Comparison of ENCODE assay signal across 13 mouse cellular contexts in the genomic region with DNA sequence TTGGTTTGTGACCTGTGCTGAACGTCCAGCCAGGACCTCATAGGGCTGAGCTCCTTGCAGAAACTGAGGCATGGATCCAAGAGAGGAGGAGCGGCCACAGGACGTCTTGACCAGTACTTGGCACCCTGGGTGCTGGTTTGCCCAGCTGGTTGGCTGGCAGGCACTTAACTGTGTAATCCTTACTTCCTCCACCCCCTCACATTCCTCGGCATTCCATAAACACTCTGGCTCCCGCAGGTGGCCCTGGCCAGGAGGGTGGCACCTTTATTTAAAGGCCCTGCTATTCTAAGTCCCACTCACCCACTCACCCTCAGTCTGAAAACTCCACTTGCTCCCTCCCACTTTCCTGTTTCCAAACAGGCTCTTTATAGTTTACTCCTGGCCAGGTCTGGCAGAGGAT. TPM values are rescaled to one million over a fixed set of nuclear protein-coding genes. Genes with fewer than 3 reads are reported as not detected.
DNase-seq lines count a peak whose midpoint lies in the region; ATAC-seq and TF ChIP-seq lines count a peak whose summit lies in the region.
"Had no signal": no experiment of that assay in that cellular context is flagged by ENCODE, and none has a peak within 500 bp of the region (broad histone marks: within the 10 kb centered on the region; RNA-seq: fewer than 3 reads in every experiment).

No protein-coding gene starts in this region.

- H3K4me1 ChIP-seq in limb, embryonic 10.5 days, result peaks cover 3% of the 10 kb centered on the region; the same call in 1 of the 2 replicates

- H3K36me3 ChIP-seq in limb, embryonic 10.5 days, result no peaks in the 10 kb centered on the region

- H3K27ac ChIP-seq in gastrocnemius, adult 2 months, result peak overlapping the region; percentile 53
- no peak overlapping the region for H3K27ac ChIP-seq in limb, embryonic 10.5 days
- H3K27ac ChIP-seq: hindbrain, embryonic 14.5 days; macrophage had no signal

- no peaks in the 10 kb centered on the region for H3K9me3 ChIP-seq in limb, embryonic 10.5 days (replicated peaks)

- intact Hi-C loops in gastrocnemius, adult 2 months (cut with DNase I), result no loop called here

- no peak for TF ChIP-seq CTCF in gastrocnemius, adult 2 months (IDR thresholded peaks at IDR 0.05)
- no peak for TF ChIP-seq CTCF in Patski (IDR thresholded peaks at IDR 0.05)

- peak; percentile 70 for DNase-seq in gastrocnemius, adult 2 months
- DNase-seq in gastrocnemius, postnatal 4 days (ENCODE audit: low spot score in 2 of 2), result no peak
- DNase-seq in Patski (ENCODE audit: low read depth, low spot score), result no peak
- DNase-seq in kidney, postnatal 10 days, result peak; percentile 57
- peak; percentile 90 for DNase-seq in lung, postnatal 25 days (ENCODE audit: low spot score)
- DNase-seq in spleen, postnatal 36 days (ENCODE audit: low spot score in 2 of 2), result no peak
- no peak for DNase-seq in layer of hippocampus, adult 9-11 months
- DNase-seq in limb, embryonic 10.5 days (ENCODE audit: low spot score), result no peak
- DNase-seq: retina, postnatal 1 day had no signal

- no peak overlapping the region for H3K4me3 ChIP-seq in gastrocnemius, adult 2 months
- H3K4me3 ChIP-seq in limb, embryonic 10.5 days, result no peak overlapping the region

- no peaks in the 10 kb centered on the region for H3K27me3 ChIP-seq in Patski
- H3K27me3 ChIP-seq in limb, embryonic 10.5 days (ENCODE audit: low read depth, poor library complexity, severe bottlenecking), result no peaks in the 10 kb centered on the region

- CTCF ChIA-PET in Patski (lab: Charles Lee), result interaction anchor here (1.0 to 1.7 kb wide), 3 partner anchors 11 to 66 kb away, joined by 4 to 5 read pairs (median 5); no protein-coding TSS in a partner anchor

- in situ Hi-C loops in Patski (cut with MboI; ENCODE audit: low pct_unique_long_range_greater_than_20kb), result no loop called here

- POLR2A ChIA-PET in Patski (lab: Charles Lee), result no interaction called here

- WGBS in limb, embryonic 10.5 days, result 61% methylated on average over 5 of the region's 5 CpGs

- peak; percentile 32 for ATAC-seq in Patski
- ATAC-seq: CD4-positive, CD25-positive, alpha-beta regulatory T cell, adult 4 months had no signal

RNA-seq across cellular contexts. Expression of a gene that starts 17.2 kb away (rescaled TPM):
- total RNA-seq in gastrocnemius, adult 2 months (2021), result not detected
- total RNA-seq in gastrocnemius, postnatal 4 days (2021), result under 1 TPM; 0.42 to 0.67 TPM
- polyA plus RNA-seq in Patski (2021), result not detected
- 0.87 and 1.6 TPM in 2 replicates for polyA plus RNA-seq in limb, embryonic 10.5 days (2016; fragmentation: Nextera tagmentation; extraction: Ambion mirVana)
- polyA plus RNA-seq: heart, embryonic 14.5 days had no signal

RNA-seq across cellular contexts. Expression of a gene that starts 58.2 kb away (rescaled TPM):
- total RNA-seq in gastrocnemius, adult 2 months (2021), result 1 to 10 TPM; 2.6 to 3.9 TPM
- total RNA-seq in gastrocnemius, postnatal 4 days (2021), result 1 to 10 TPM; 6.7 to 9.8 TPM
- 4.8 TPM for polyA plus RNA-seq in Patski (2021)
- polyA plus RNA-seq in limb, embryonic 10.5 days (2016; fragmentation: Nextera tagmentation; extraction: Ambion mirVana), result 8.6 and 13.5 TPM in 2 replicates

Comparison
In these comparisons a context has a peak if more than half of its experiments do, and no peak if none do; other contexts are left out.
1. DNase-seq: peak in gastrocnemius, adult 2 months (single experiment), kidney, postnatal 10 days (single experiment) and lung, postnatal 25 days (single experiment); none in gastrocnemius, postnatal 4 days (0 of 2), Patski (single experiment), spleen, postnatal 36 days (0 of 2), layer of hippocampus, adult 9-11 months (single experiment) and limb, embryonic 10.5 days (single experiment).